Mouse (Mus musculus): ENCODE results near the gene Itpripl1.
"Not testable (repeated sequence)": the region's sequence is repeated elsewhere in the genome, so short reads cannot be mapped to it uniquely, and the experiment has no call there.

Gene Itpripl1

GRCm38 (mm10) chr2:127143158-127144063, at the start of gene Itpripl1:
Itpripl1 (minus strand) TSS chr2:127143442.
- DNase-seq (ENCODE audit: low spot score in 2 of 2), result peak; percentile 86 to 90

DNA sequence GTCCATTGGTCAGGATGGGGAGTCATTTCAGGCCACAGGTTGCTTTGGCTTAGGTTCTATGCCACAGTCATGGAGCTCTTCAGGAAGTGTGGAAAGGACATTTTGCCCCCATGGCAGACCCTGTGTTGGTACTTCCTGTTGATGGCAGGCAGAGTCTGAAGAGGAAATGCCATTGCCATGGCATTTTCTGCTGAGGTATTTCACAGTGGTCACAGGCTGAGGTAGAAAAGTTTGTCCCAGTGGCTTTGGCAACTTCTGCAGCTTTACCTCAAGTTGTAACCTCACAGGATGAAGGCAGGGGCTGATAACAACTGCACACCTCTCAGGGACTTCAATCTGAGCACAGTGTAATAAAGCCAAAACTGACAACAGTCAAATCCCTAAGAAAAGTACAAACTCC, 46.3 kb upstream of the Itpripl1 start:
- no peak for DNase-seq (ENCODE audit: low spot score in 2 of 2)

- peak; percentile 72 to 80 for DNase-seq (ENCODE audit: low spot score in 2 of 2)
Measured at GRCm38 (mm10) chr2:127182598-127183381, 39.5 kb upstream of the Itpripl1 start.

- DNase-seq (ENCODE audit: low spot score in 2 of 2), result not testable (repeated sequence)
Measured at GRCm38 (mm10) chr2:127166261-127166660, 23.0 kb upstream of the Itpripl1 start.

- DNase-seq (ENCODE audit: low spot score in 2 of 2), result no peak
Measured at GRCm38 (mm10) chr2:127165675-127166074, 22.4 kb upstream of the Itpripl1 start.

GRCm38 (mm10) chr2:127145699-127146098, 2.5 kb upstream of the Itpripl1 start:
- DNase-seq (ENCODE audit: low spot score in 2 of 2), result no peak

DNA sequence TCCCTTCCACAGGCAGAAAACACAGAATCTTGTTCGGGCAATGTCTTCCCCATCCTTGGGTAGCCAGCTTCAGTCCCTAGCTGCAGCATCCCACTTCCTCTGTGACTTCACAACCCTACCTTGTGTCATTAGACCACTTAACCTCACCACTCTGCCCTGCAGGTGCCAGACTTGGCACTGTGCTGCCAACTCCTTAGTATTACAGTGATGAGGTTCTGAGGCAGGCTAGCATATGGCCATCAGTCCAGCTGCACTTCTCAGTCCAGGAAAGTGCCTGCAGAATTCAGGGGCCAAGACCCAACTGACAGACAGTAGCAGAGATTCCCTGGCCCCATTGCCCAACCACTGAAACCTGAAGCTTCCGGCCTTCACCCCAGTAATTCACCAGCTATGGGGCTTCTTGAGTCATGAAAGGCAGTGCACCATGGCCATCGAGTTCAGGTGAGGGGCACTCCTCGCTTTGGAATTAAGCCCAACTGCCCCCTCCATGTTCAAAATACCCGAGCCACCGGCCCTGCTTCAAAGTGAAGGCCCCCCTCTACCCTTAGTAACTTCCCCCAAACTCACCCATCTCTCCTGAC, 575 bp downstream of the Itpripl1 start:
- no peak for DNase-seq (ENCODE audit: low spot score in 2 of 2)

DNA sequence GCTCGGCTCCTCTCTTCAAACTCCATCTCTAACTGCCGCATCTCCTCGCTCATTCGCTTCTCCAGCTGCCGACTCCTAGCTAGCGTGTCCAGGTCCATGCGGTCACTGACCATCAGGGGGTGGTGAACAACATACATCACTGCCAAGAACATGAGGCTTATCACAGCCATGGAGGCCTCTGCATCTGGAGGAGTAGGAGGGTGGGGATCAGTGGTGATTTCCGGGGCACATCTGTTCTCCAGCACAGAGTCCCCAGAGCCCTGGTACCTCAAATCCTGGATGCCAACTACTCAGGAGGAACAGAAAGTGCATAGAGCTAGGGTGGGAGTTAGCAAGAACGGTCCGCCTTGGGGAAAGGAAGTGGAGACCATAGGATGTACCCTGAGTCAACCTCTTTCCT, 1.2 kb downstream of the Itpripl1 start:
- no peak for DNase-seq (ENCODE audit: low spot score in 2 of 2)

GRCm38 (mm10) chr2:127140011-127140410, 3.2 kb downstream of the Itpripl1 start:
- DNase-seq (ENCODE audit: low spot score in 2 of 2), result no peak

DNA sequence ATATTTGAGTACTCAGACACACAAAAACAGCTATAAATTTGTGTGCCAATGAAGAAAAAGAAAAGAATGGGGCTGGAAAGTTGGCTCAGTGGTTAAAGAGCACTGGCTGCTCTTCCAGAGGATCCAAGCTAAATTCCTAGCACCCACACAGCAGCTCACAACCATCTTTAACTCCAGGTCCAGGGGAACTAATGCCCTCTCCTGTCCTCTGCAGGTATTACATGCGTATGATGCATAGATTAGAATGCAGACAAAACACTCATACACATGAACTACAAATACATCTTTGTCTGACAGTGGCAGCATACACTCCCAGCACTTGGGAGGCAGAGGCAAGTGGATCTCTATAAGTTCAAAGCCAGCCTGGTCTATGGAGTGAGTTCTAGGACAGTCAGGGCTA, 3.6 kb downstream of the Itpripl1 start:
- DNase-seq (ENCODE audit: low spot score in 2 of 2), result no peak

GRCm38 (mm10) chr2:127139094-127139493, 4.1 kb downstream of the Itpripl1 start:
- DNase-seq (ENCODE audit: low spot score in 2 of 2), result no peak

DNA sequence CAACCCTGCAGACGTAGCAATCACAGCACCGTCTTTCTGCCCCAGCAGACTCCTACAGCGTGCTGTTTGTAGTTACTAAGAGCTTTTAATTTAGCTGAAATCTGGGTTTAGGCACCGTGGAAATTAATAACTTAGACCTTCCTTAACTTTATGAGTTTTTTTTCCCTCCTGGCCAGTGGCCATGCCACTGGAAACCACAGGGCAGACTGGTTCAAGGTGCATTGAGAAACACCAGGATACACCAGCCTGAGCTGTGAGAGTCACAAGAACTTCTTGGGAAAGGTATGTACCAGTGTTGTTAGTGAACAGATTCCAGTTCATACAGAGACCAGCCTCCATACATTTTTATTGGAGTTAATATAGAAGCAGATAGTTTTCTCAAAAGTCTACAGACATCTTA, 4.8 kb downstream of the Itpripl1 start:
- DNase-seq (ENCODE audit: low spot score in 2 of 2), result no peak

DNA sequence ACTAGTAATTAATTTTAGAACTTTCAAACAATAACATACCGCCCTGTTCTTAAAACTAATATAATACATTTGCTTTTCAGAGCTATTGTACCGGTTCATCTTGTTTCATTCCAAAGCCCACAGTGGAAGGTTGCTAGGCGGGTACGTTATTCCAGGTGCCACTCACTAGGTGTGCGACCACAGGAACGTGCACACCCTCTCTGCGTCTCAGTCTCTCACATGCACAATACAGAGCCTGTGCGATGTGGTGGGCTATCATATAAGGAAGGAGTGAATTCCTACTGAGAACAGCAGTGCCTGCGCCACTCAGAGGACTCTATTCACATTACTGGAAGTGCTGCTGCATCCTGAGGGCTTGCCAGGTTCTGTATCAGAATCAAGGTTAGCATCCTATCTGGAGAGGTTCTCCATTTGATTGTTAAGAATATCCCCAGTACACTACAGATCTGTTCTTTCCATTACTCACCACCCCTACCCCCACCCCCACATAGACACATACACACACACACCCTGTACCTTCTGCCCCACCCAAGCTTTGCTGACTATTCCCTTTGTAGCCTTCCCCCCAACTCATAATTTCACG, 5.3 kb downstream of the Itpripl1 start:
- DNase-seq (ENCODE audit: low spot score in 2 of 2), result no peak

- DNase-seq (ENCODE audit: low spot score in 2 of 2), result peak in 1 of 2 experiments; percentile 74
Measured at GRCm38 (mm10) chr2:127136979-127137378, 6.3 kb downstream of the Itpripl1 start.

GRCm38 (mm10) chr2:127135255-127135654, 8.0 kb downstream of the Itpripl1 start:
- DNase-seq (ENCODE audit: low spot score in 2 of 2), result not testable (repeated sequence)

GRCm38 (mm10) chr2:127133621-127134461, 9.4 kb downstream of the Itpripl1 start, which contains the start of gene Ncaph:
Ncaph (minus strand) TSS chr2:127133954.
- peak; percentile 97 to 99 for DNase-seq (ENCODE audit: low spot score in 2 of 2)

- no peak for DNase-seq (ENCODE audit: low spot score in 2 of 2)
Measured at GRCm38 (mm10) chr2:127131353-127131752, 11.9 kb downstream of the Itpripl1 start.

GRCm38 (mm10) chr2:127128926-127129325, 14.3 kb downstream of the Itpripl1 start:
- DNase-seq (ENCODE audit: low spot score in 2 of 2), result no peak

- no peak for DNase-seq (ENCODE audit: low spot score in 2 of 2)
Measured at GRCm38 (mm10) chr2:127121591-127122235, 21.5 kb downstream of the Itpripl1 start.

DNA sequence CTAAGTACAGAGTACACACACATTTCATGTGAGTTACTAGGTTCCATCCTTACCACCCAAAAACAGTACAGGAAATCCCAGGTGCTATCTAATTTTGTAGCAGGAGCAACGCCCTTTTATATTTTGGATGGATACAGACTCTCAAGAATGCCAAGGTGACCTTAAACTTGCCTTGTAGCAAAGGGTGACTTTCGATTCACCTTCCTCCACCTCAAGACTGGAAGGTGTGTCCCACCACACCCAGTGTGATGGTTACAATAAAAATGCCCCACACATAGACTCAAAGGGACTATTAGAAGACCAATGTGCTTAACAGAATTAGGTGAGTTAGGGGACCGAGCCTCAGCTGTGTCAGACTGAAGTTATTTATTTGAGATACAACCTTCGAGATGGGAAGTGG, 34.3 kb downstream of the Itpripl1 start:
- DNase-seq (ENCODE audit: low spot score in 2 of 2), result no peak
